Mouse (Mus musculus) embryonic fibroblast, embryonic 13.5 days (primary cell): ENCODE measurements at regions not wholly inside any gene's neighbourhood (a gene's known extent, or its start where the extent isn't known, plus 50 kb on each side); places are given as distances from the start of the nearest gene placed in this dataset.

ENCODE experiments used
- CTCF ChIP-seq: IDR thresholded peaks from 2 replicates; pipeline ENCODE4 v1.5.1; 2011; ENCODE audit warnings: mild to moderate bottlenecking, control low read depth, low read length, moderate library complexity, borderline replicate concordance; ENCODE audit not compliant: insufficient read depth
- POLR2A ChIP-seq: IDR thresholded peaks from 2 replicates; pipeline ENCODE4 v1.6.1; 2011; ENCODE audit warnings: low read depth, mild to moderate bottlenecking, control low read depth, low read length, moderate library complexity

GRCm38 (mm10) chr4:9067874-9068273 is 829.0 kb upstream of the Car8 start:
- TF ChIP-seq CTCF (no peak), POLR2A (no peak)
